Mouse (Mus musculus): ENCODE results near the gene Naa80.

DNA sequence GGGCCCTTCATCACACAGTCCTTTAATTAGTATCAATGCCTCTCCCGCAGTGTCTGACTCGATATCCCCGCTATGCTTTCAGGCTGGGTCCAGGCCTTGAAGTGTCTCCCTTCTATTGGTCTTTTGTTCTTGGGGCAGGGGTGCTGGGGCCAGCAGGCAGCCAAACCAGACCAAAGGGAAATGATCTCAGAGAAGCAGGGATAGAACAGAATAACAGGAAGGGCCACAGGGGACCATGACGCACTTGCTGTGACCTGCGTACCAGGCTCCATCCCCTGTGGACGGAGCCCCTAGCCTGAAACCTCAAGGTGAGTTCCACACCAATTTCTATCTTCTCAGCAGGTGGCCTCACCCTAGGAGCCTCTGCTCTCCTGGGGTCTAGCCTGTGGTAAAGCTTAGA is 39.4 kb downstream of the Naa80 start:
- TF ChIP-seq CHD2 (IDR thresholded peaks at IDR 0.05; ENCODE audit: low read depth, low read length) (no peak), ZNF384 (IDR thresholded peaks at IDR 0.05; ENCODE audit: low read depth, low read length) (no peak)

Data from ES-E14 (cell line).